Mouse (Mus musculus): ENCODE results near the gene Abhd12.

The Abhd12 gene

DNA sequence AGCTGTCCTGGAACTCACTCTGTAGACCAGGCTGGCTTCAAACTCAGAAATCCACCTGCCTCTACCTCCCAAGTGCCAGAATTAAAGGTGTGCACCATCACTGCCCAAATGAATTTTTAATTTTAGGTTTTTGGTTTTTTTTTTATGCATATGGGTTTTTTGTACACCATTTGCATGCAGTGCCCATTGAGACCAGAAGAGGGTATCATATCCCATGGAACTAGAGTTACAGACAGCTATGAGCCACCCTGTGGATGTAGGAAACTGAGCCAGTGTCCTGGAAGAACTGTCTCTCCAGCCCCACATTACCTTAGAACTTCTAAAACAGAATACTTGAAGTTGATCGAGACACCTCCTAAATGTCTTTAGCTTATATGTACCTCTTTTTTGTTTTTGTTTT is 101.5 kb downstream of the Abhd12 start:
- DNase-seq (ENCODE audit: low read depth), result peak; percentile 29

DNA sequence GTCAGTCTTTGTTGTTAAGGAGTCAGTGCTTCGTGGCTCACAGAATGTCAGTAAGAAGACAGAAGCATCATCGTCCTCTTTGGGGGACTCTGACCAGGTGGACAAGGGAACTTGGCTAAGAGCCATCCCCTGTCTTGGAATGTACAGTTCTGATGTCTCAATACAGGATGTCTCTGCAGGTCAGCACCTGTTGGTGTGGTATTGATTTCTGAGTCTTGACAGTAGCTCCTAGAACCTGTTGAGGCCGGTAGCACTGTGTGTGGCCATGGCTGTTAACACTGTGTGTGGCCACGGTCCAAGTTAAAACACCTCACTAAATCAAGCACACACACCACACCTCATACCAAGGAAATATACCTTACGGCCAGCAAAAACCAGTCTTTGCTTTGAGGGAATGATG is 103.9 kb downstream of the Abhd12 start:
- DNase-seq (ENCODE audit: low read depth), result no peak

DNA sequence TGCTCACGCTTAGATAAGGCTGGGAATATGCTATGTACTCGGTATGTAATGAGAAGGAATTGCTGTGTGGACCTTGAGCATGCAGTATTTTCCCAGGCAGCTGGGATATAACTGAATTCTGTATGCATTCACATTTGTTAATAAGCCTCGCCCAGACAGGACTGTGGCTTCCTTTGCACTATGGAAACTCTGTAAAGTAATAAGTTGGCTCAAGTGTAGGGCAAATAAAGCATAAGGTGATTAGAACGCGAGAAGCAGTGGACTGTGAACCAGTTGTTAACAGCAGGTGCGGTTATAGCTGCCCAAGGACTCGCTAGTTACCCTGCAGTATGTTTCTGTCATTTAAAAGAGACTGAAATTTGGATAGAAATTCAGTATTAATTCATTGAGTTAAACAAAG is 106.5 kb downstream of the Abhd12 start:
- DNase-seq (ENCODE audit: low read depth), result no peak

DNA sequence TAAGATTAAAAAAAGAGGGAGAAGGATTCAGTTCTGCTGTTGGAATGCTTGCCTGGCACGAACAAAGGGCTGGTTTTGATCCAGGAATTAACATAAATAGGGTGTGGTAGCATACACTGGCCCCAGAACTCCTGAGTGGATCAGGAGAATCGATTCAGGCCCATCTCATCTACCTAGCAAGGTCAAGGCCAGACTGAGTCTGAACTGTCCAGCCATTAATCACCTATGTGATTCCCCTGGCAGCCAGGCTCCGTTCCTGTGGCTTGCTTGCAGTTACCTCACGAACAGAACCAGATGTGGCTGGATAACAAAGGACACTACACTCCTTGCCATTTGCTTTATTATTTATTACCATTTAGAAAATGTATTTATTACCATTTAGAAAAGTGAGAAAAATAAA is 111.2 kb downstream of the Abhd12 start:
- DNase-seq (ENCODE audit: low read depth), result no peak

DNA sequence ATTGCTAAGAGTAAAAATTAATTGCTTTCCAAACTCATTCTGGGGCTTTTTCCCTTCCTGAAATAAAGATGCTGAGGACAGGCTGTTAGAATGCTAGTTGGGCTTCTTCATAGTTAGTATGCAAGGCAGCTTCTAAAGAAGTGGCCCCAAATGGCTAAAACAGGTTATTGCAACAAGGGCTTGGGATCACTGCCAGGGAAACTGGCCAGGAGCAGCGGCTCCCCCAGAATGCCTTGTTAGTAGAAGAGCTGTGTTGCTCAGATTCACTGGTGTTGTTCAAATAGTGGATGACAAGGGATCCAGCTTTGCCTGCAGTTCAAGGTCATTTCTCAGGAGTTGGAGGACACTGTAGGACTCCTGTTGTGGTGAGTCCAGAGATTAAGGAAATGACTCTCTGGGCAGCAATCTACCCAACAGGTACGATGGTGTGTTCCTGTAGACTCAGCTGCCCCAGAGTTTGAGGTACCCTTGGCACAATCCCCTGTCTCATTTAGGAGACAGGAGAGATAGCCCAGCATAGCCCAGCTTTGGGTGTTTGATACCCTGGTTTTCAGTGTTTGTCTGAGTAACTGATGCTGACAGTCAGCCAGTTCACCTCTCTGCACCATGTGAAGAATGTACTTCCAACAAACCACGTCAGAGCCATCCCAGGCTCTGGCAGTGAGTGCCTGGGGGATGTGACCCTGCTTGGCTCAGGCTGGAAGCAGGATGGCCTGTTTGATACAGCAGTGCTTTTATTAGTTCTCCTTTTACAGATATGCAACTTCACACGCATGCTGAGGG is 115.6 kb downstream of the Abhd12 start:
- DNase-seq (ENCODE audit: low read depth), result no peak

DNA sequence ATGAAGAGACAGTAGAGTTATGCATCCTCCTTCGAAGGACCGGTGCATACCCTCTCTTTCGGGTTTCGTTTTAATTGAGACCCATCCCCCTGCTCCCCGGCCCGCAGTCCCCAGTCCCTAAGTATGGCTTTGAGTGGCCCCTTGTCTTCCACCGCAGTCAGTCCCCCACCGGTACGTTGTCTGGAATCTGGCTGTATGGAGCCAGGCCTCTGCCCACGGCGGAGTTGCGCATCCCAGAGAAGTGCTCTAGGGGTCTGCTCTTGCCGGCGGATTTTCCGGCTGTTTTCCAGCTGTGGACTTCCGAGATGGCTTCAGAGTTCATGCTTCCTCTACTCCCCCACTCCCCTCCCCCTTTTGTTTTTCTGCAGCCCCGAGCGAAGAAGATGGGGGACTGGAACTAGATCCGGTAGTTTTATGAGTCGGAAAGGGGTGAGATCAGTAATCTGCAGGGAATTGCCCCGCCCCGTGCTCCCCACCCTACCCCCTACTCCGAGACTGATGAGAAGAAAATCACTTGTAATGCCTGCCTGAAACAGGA is 117.2 kb downstream of the Abhd12 start:
- DNase-seq (ENCODE audit: low read depth), result no peak

DNA sequence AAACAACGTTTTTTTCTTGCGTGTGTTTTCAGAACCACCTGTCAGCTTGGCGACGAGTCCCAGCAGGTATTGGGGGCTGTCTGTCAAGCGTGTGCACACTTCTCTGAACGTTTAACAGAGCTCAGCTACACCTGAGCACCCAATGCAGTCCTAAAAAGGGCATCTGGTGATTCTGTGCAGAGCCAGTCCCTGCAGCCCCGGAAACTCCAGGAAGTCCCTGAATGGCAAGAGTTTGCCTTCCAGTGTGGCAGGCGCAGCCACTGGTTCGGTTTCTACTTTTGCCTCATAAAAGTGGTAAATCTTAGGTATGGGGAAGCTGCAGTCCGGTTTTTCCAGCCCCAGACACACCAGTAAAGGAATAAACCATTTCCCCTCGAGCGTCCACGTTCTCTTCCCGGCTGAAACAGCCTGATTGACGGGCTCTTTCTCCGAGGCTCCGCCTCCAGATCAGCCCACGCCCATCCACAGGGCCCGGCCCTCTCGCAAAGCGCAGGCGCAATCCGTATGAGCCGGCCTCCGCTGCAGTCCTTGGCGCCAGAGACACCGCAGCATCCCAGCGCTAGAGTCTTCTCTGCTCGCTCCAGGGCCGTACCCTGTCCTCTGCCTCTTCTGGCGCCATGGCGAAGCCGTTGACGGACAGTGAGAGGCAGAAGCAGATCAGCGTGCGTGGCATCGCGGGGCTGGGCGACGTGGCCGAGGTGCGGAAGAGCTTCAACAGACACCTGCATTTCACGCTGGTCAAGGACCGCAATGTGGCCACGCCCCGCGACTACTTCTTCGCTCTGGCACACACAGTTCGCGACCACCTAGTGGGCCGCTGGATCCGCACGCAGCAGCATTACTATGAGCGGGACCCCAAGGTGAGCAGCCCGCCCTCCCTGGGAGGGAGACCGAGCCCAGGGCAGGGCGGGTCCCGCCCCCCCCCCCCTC is 118.0 kb downstream of the Abhd12 start, which contains the start of gene Pygb:
TSS of gene Pygb (plus strand) at position 485 of the 930 bp plus-strand sequence.
- DNase-seq (ENCODE audit: low read depth), result peak; percentile 78

DNA sequence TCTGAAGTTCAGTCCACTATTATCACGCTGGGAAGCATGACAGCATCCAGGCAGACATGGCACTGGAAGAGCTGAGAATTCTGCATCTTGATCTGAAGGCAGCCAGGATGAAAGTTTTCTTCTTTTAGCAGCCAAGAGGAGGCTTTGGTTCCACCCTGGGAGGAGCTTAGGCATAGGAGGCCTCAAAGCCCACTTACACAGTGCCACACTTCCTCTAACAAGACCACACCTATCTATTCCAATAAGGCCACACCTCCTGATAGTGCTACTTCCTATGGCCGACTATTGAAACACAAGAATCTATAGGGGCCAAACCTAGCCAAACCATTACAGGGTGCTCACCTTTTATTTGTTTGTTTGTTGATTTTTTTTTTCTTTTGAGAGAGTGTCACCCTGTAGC is 121.7 kb downstream of the Abhd12 start:
- no peak for DNase-seq (ENCODE audit: low read depth)
